Mouse (Mus musculus): ENCODE measurements at regions not wholly inside any gene's neighbourhood (a gene's known extent, or its start where the extent isn't known, plus 50 kb on each side); places are given as distances from the start of the nearest gene placed in this dataset.

GRCm38 (mm10) chr14:61795976-61796645, 188.9 kb downstream of the Kcnrg start:
- TF ChIP-seq CTCF (IDR thresholded peaks at IDR 0.05; ENCODE audit: extremely low read depth, insufficient read length, insufficient replicate concordance, low read depth, low read length) (no peak), POLR2A (IDR thresholded peaks at IDR 0.05; ENCODE audit: low read depth, low read length) (no peak)

Measured in small intestine, adult 2 months (tissue).